Mouse (Mus musculus) MEL (cell line): ENCODE data around the gene Gsap. TPM values are rescaled to one million over a fixed set of nuclear protein-coding genes. Genes with fewer than 3 reads are reported as not detected.
"Not testable (repeated sequence)": the region's sequence is repeated elsewhere in the genome, so short reads cannot be mapped to it uniquely, and the experiment has no call there.

ENCODE experiments used
- DNase-seq: peaks from one replicate; pipeline ENCODE4 v3.0.0; 2011; ENCODE audit warnings: low read depth, low spot score
- H3K27ac ChIP-seq: 2 replicates; pipeline ENCODE4 v1.5.1; 2012; ENCODE audit warnings: low read depth, mild to moderate bottlenecking, control low read depth, low read length, moderate library complexity; ENCODE audit not compliant: control insufficient read depth
- H3K27me3 ChIP-seq, 2 experiments: fragments of 150-350 bp in 1 of 2; sonication (generic) in 1 of 2; 2 replicates each; pipeline ENCODE4 v1.6.1; 2012; ENCODE audit warnings: low read length in 2 of 2, mild to moderate bottlenecking in 2 of 2, improper control_type of control experiment in 1 of 2, moderate library complexity in 1 of 2; ENCODE audit not compliant: insufficient read depth in 2 of 2, control insufficient read depth in 1 of 2
- H3K36me3 ChIP-seq, 2 experiments: 2 replicates each; pipeline ENCODE4 v1.6.1; 2012 to 2014; ENCODE audit warnings: low read length in 2 of 2, improper control_type of control experiment in 1 of 2, inconsistent platforms in 1 of 2, mild to moderate bottlenecking in 1 of 2; ENCODE audit not compliant: insufficient read depth in 2 of 2, control insufficient read depth in 1 of 2
- H3K4me1 ChIP-seq, 2 experiments: fragments of 150-350 bp in 1 of 2; sonication (generic) in 1 of 2; 2 replicates each; pipeline ENCODE4 v1.6.1; 2012; ENCODE audit warnings: low read length in 2 of 2, improper control_type of control experiment in 1 of 2, mild to moderate bottlenecking in 1 of 2; ENCODE audit not compliant: insufficient read depth in 2 of 2, control insufficient read depth in 1 of 2
- H3K4me3 ChIP-seq, 2 experiments: fragments of 150-350 bp in 1 of 2; sonication (generic) in 1 of 2; 2 replicates each; pipeline ENCODE4 v1.5.1; 2012; ENCODE audit warnings: low read depth in 2 of 2, low read length in 2 of 2, mild to moderate bottlenecking in 2 of 2, moderate library complexity in 2 of 2, control low read depth in 1 of 2, improper control_type of control experiment in 1 of 2; ENCODE audit not compliant: control insufficient read depth in 1 of 2, insufficient read depth in 1 of 2
- H3K79me2 ChIP-seq: 2 replicates; pipeline ENCODE4 v1.6.1; 2012; ENCODE audit warnings: mild to moderate bottlenecking, low read length, moderate library complexity; ENCODE audit not compliant: control insufficient read depth, poor library complexity, insufficient read depth
- H3K9ac ChIP-seq: 2 replicates; pipeline ENCODE4 v1.6.1; 2012; ENCODE audit warnings: low read depth, mild to moderate bottlenecking, control low read depth, low read length, moderate library complexity; ENCODE audit not compliant: control insufficient read depth, poor library complexity, severe bottlenecking
- H3K9me3 ChIP-seq: fragments of 150-350 bp; sonication (generic); replicated peaks from 2 replicates; pipeline ENCODE4 v1.6.1; 2012; ENCODE audit warnings: mild to moderate bottlenecking, low read length, improper control_type of control experiment, moderate library complexity; ENCODE audit not compliant: insufficient read depth
- BHLHE40 ChIP-seq: IDR thresholded peaks from 2 replicates; pipeline ENCODE4 v1.6.1; 2012; ENCODE audit warnings: low read depth, mild to moderate bottlenecking, inconsistent platforms, low read length, improper control_type of control experiment, borderline replicate concordance
- CHD2 ChIP-seq: IDR thresholded peaks from 2 replicates; pipeline ENCODE4 v1.6.1; 2011; ENCODE audit warnings: low read length, improper control_type of control experiment
- CTCF ChIP-seq, 3 experiments: IDR thresholded peaks in 2 of 3; conservative IDR thresholded peaks in 1 of 3; 2 replicates each; pipeline ENCODE4 v1.5.1; 2011 to 2012; ENCODE audit warnings: low read length in 3 of 3, low read depth in 2 of 3, mild to moderate bottlenecking in 2 of 3, improper control_type of control experiment in 1 of 3, inconsistent platforms in 1 of 3, mixed read lengths in 1 of 3, moderate library complexity in 1 of 3; ENCODE audit not compliant: control insufficient read depth in 1 of 3, insufficient read depth in 1 of 3, poor library complexity in 1 of 3, severe bottlenecking in 1 of 3
- E2F4 ChIP-seq: IDR thresholded peaks from 2 replicates; pipeline ENCODE4 v1.6.1; 2011; ENCODE audit warnings: low read depth, low read length, improper control_type of control experiment, borderline replicate concordance
- ELF1 ChIP-seq: IDR thresholded peaks from 2 replicates; pipeline ENCODE4 v1.6.1; 2014; ENCODE audit warnings: low read depth, mild to moderate bottlenecking, inconsistent platforms, low read length, improper control_type of control experiment, moderate library complexity
- GABPA ChIP-seq: IDR thresholded peaks from 2 replicates; pipeline ENCODE4 v1.6.1; 2012; ENCODE audit warnings: low read depth, mild to moderate bottlenecking, inconsistent platforms, low read length, improper control_type of control experiment, moderate library complexity
- GATA1 ChIP-seq: IDR thresholded peaks from 2 replicates; pipeline ENCODE4 v1.6.1; 2011; ENCODE audit warnings: low read depth, low read length, improper control_type of control experiment
- KAT2A ChIP-seq: conservative IDR thresholded peaks from 2 replicates; pipeline ENCODE4 v1.6.1; 2012; ENCODE audit warnings: low read depth, low read length, improper control_type of control experiment, inconsistent platforms
- MAFK ChIP-seq: IDR thresholded peaks from 2 replicates; pipeline ENCODE4 v1.6.1; 2011; ENCODE audit warnings: low read depth, mild to moderate bottlenecking, low read length, improper control_type of control experiment, borderline replicate concordance
- MAZ ChIP-seq: IDR thresholded peaks from 2 replicates; pipeline ENCODE4 v1.6.1; 2012; ENCODE audit warnings: low read depth, mild to moderate bottlenecking, inconsistent platforms, low read length, improper control_type of control experiment
- MXI1 ChIP-seq: IDR thresholded peaks from 2 replicates; pipeline ENCODE4 v1.6.1; 2011; ENCODE audit warnings: mild to moderate bottlenecking, low read depth, low read length, improper control_type of control experiment
- MYB ChIP-seq: IDR thresholded peaks from 2 replicates; pipeline ENCODE4 v1.6.1; 2011; ENCODE audit warnings: mild to moderate bottlenecking, low read depth, low read length, improper control_type of control experiment
- MYC ChIP-seq: IDR thresholded peaks from 2 replicates; pipeline ENCODE4 v1.6.1; 2011; ENCODE audit warnings: low read depth, mild to moderate bottlenecking, low read length, improper control_type of control experiment, moderate library complexity
- NELFE ChIP-seq: IDR thresholded peaks from 2 replicates; pipeline ENCODE4 v1.6.1; 2011; ENCODE audit warnings: low read depth, low read length, improper control_type of control experiment
- NRF1 ChIP-seq: IDR thresholded peaks from 2 replicates; pipeline ENCODE4 v1.6.1; 2014; ENCODE audit warnings: low read depth, mild to moderate bottlenecking, inconsistent platforms, low read length, improper control_type of control experiment, moderate library complexity; ENCODE audit not compliant: poor library complexity, insufficient read depth, severe bottlenecking
- POLR2AphosphoS2 ChIP-seq: IDR thresholded peaks from 2 replicates; pipeline ENCODE4 v1.6.1; 2011; ENCODE audit warnings: low read length, improper control_type of control experiment
- RAD21 ChIP-seq: IDR thresholded peaks from 2 replicates; pipeline ENCODE4 v1.6.1; 2011; ENCODE audit warnings: mild to moderate bottlenecking, low read depth, low read length, improper control_type of control experiment
- SIN3A ChIP-seq: IDR thresholded peaks from 2 replicates; pipeline ENCODE4 v1.6.1; 2012; ENCODE audit warnings: low read length, improper control_type of control experiment, inconsistent platforms
- TCF12 ChIP-seq: IDR thresholded peaks from 2 replicates; pipeline ENCODE4 v1.6.1; 2014; ENCODE audit warnings: low read depth, mild to moderate bottlenecking, inconsistent platforms, low read length, improper control_type of control experiment, moderate library complexity
- USF1 ChIP-seq: IDR thresholded peaks from 2 replicates; pipeline ENCODE4 v1.6.1; 2014; ENCODE audit warnings: low read depth, mild to moderate bottlenecking, inconsistent platforms, low read length, improper control_type of control experiment, moderate library complexity
- USF2 ChIP-seq, 2 experiments: IDR thresholded peaks; 2 replicates each; pipeline ENCODE4 v1.6.1; 2011 to 2012; ENCODE audit warnings: improper control_type of control experiment in 2 of 2, low read length in 2 of 2, borderline replicate concordance in 1 of 2, inconsistent platforms in 1 of 2, low read depth in 1 of 2, mild to moderate bottlenecking in 1 of 2; ENCODE audit not compliant: insufficient read depth in 1 of 2
- ZC3H11A ChIP-seq: IDR thresholded peaks from 2 replicates; pipeline ENCODE4 v1.6.1; 2012; ENCODE audit warnings: low read depth, mild to moderate bottlenecking, inconsistent platforms, low read length, improper control_type of control experiment
- ZMIZ1 ChIP-seq: IDR thresholded peaks from 2 replicates; pipeline ENCODE4 v1.6.1; 2012; ENCODE audit warnings: low read depth, mild to moderate bottlenecking, inconsistent platforms, low read length, improper control_type of control experiment, moderate library complexity
- ZNF384 ChIP-seq: IDR thresholded peaks from 2 replicates; pipeline ENCODE4 v1.6.1; 2012; ENCODE audit warnings: low read depth, mild to moderate bottlenecking, inconsistent platforms, low read length, improper control_type of control experiment
- polyA plus RNA-seq, 2 experiments: library from polyadenylated mRNA; stranded (reverse) in 1 of 2; unstranded in 1 of 2; fragments of >175 nt in 1 of 2; fragments of >200 nt in 1 of 2; gene quantifications; 2 replicates each; pipeline versions ENCODE4 v1.2.1 to v1.2.4; 2012; ENCODE audit warnings: low replicate concordance in 2 of 2, low read depth in 1 of 2; ENCODE audit not compliant: insufficient read length in 2 of 2, insufficient read depth in 1 of 2, missing spikeins in 1 of 2
- total RNA-seq: library from RNA; depleted of rRNA; stranded (reverse); fragments of 300-350 nt; gene quantifications from 2 replicates; pipeline ENCODE4 v1.2.3, GENCODE M21; 2012

Gene Gsap
- total and polyA plus RNA-seq, 3 experiments = 0.19 to 0.22 TPM; not detected in 1

DNA sequence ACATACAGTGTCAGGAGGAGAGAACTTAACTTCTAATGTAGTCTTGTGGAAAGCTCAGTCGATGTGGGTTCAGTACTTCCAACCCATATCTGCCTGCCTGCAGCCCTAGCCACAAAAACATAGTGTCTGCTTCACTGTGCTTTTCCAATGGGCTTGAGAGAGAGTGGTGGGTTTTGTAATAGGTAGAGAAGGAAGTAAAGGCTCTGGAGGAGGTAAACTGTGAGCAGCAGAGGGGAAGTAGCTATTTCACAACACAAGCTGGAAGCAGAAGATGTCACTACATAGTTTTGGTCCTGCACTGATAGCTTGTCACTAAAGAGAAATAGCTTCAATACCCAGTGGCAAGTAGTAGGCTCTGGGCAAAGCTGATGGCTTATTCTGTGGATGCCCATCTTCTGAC, 146.1 kb downstream of the Gsap start (continued):
- no peak for TF ChIP-seq MYB

DNA sequence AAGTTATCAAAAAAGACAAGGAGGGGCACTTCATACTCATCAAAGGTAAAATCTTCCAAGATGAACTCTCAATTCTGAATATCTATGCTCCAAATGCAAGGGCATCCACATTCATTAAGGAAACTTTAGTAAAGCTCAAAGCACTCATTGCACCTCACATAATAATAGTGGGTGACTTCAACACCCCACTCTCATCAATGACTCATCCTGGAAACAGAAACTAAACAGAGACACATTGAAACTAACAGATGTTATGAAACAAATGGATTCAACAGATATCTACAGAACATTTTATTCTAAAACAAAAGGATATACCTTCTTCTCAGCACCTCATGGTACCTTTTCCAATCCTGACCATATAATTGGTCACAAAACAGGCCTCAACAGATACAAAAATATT, 156.2 kb downstream of the Gsap start:
- not testable (repeated sequence) for H3K4me3 ChIP-seq, DNase-seq, H3K27ac ChIP-seq, H3K36me3 ChIP-seq, H3K4me1 ChIP-seq, H3K9ac ChIP-seq, H3K27me3 ChIP-seq, H3K79me2 ChIP-seq, H3K9me3 ChIP-seq

DNA sequence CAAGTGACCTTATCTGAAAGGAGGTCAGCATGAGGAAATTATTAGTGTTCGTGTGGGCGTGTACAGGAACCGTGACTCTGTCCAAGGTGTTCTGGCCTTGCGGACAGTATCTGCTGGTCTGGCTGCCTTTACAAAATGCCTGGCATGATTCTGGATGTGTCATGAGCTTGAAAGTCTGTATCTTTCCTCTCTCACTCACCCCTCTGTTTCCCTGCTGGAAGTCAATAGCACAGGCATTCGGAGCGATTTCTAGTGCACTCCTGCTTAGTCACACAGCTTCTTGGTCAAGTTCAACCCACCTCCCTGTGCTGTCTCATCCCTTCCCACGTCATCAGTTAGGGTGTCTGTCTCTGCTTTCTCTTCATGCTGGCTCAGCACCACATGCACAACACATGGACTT, 162.3 kb downstream of the Gsap start:
- H3K79me2 ChIP-seq = no peaks in the 10 kb centered on the region
- no peaks in the 10 kb centered on the region for H3K4me1 ChIP-seq
- no peak for TF ChIP-seq ZC3H11A
- no peak for TF ChIP-seq MAFK
- TF ChIP-seq NELFE = no peak
- TF ChIP-seq BHLHE40 = no peak
- TF ChIP-seq ELF1 = no peak
- no peak for TF ChIP-seq GABPA
- TF ChIP-seq MXI1 = no peak
- no peak for TF ChIP-seq SIN3A
- no peak for TF ChIP-seq GATA1
- TF ChIP-seq USF2 (IDR thresholded peaks at IDR 0.05; ENCODE audit: borderline replicate concordance in 1 of 2, insufficient read depth in 1 of 2, low read depth in 1 of 2, low read length in 2 of 2) = no peak
- TF ChIP-seq MYC = no peak
- no peak for TF ChIP-seq CHD2
- TF ChIP-seq RAD21 = no peak
- no peak for TF ChIP-seq E2F4
- H3K27ac ChIP-seq = no peak overlapping the region
- no peak overlapping the region for H3K4me3 ChIP-seq
- H3K9ac ChIP-seq = no peak overlapping the region
- no peaks in the 10 kb centered on the region for H3K27me3 ChIP-seq
- H3K36me3 ChIP-seq = no peaks in the 10 kb centered on the region
- no peaks in the 10 kb centered on the region for H3K9me3 ChIP-seq
- DNase-seq = no peak

DNA sequence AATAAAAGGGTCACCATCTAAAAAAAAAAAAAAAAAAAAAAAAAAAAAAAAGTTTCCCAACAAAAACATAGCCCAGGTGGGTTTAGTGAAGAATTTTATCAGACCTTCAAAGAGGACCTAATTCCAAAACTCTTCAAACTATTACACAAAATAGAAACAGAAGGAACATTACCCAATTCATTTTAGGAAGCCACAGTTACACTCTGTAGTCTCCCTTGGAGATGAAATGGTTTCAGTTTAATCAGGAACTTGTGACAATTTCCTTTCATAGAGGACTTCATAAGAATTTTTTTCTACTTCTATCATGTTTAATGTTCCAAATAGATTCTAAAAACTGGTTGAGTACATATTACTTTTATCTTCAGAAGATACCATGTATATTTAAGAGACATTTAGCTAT, 165.6 kb downstream of the Gsap start:
- Histone ChIP-seq H3K79me2 (no peaks in the 10 kb centered on the region), H3K27me3 (no peaks in the 10 kb centered on the region)
- TF ChIP-seq USF2 (IDR thresholded peaks at IDR 0.05; ENCODE audit: borderline replicate concordance in 1 of 2, insufficient read depth in 1 of 2, low read depth in 1 of 2, low read length in 2 of 2) (no peak), KAT2A (no peak), CTCF (IDR thresholded peaks at IDR 0.05 in 2 of 3, conservative IDR thresholded peaks at IDR 0.05 in 1 of 3; ENCODE audit: control insufficient read depth in 1 of 3, insufficient read depth in 1 of 3, low read depth in 2 of 3, low read length in 3 of 3, poor library complexity in 1 of 3, severe bottlenecking in 1 of 3) (no peak), ELF1 (no peak), ZNF384 (no peak), CHD2 (no peak), TCF12 (no peak), MXI1 (no peak), GATA1 (no peak), POLR2AphosphoS2 (no peak), E2F4 (no peak), USF1 (no peak), BHLHE40 (no peak), ZMIZ1 (no peak), GABPA (no peak), MAZ (no peak), NRF1 (no peak), ZC3H11A (no peak)

More for the DNA sequence above, 165.6 kb downstream of the Gsap start:
- H3K4me3 ChIP-seq = no peak overlapping the region
- H3K36me3 ChIP-seq = peaks cover 0 to 13% of the 10 kb centered on the region in 2 experiments; a peak in 2 of 4 replicates
- H3K9ac ChIP-seq = no peak overlapping the region
- peaks cover 12 to 15% of the 10 kb centered on the region in 2 experiments for H3K4me1 ChIP-seq
- DNase-seq = no peak
- H3K27ac ChIP-seq = no peak overlapping the region
- no peaks in the 10 kb centered on the region for H3K9me3 ChIP-seq
